Mouse (Mus musculus) cerebellum, adult 2 months (tissue): ENCODE data around the gene Pjvk. TPM values are rescaled to one million over a fixed set of nuclear protein-coding genes. Genes with fewer than 3 reads are reported as not detected.

Experiments
- DNase-seq, 2 experiments: peaks; one replicate each; pipeline ENCODE4 v3.0.0; 2021
- H3K27ac ChIP-seq: fragments of 200-500 bp; 2 replicates; pipeline ENCODE4 v1.5.1; 2012; ENCODE audit warnings: low read length, control low read depth, inconsistent platforms; ENCODE audit not compliant: insufficient read depth
- H3K27me3 ChIP-seq: fragments of 200-500 bp; 2 replicates; pipeline ENCODE4 v1.6.1; 2012; ENCODE audit warnings: inconsistent platforms, mild to moderate bottlenecking, low read length, moderate library complexity; ENCODE audit not compliant: control insufficient read depth, insufficient read depth
- H3K4me1 ChIP-seq: fragments of 200-500 bp; 2 replicates; pipeline ENCODE4 v1.6.1; 2011; ENCODE audit warnings: low read length; ENCODE audit not compliant: control insufficient read depth, insufficient read depth
- H3K4me3 ChIP-seq: fragments of 200-500 bp; replicated peaks from 2 replicates; pipeline ENCODE3; 2011; ENCODE audit warnings: mild to moderate bottlenecking, low read depth, low read length, control low read depth; ENCODE audit not compliant: insufficient read depth
- CTCF ChIP-seq: fragments of 200-500 bp; IDR thresholded peaks from 2 replicates; pipeline ENCODE4 v1.5.1; 2011; ENCODE audit warnings: low read depth, mild to moderate bottlenecking, control low read depth, low read length, moderate library complexity, borderline replicate concordance; ENCODE audit not compliant: insufficient read depth
- POLR2A ChIP-seq: fragments of 200-500 bp; IDR thresholded peaks from 2 replicates; pipeline ENCODE4 v1.6.1; 2011; ENCODE audit warnings: low read length, control low read depth, borderline replicate concordance; ENCODE audit not compliant: insufficient read depth
- WGBS: fragments of 180-500 bp; shearing (Covaris S2); methylation state at CpG from one replicate; pipeline ENCODE4 v1.1.7; 2018; 5-methylcytosine and 5-hydroxymethylcytosine counted together
- polyA plus RNA-seq: library from polyadenylated mRNA; depleted of rRNA; stranded (reverse); fragments of >200 nt; gene quantifications from 2 replicates; pipeline ENCODE4 v1.2.3, GENCODE M21; 2012; rRNA removed

Gene Pjvk
- polyA plus RNA-seq = 0.19 and 0.20 TPM in 2 replicates

DNA sequence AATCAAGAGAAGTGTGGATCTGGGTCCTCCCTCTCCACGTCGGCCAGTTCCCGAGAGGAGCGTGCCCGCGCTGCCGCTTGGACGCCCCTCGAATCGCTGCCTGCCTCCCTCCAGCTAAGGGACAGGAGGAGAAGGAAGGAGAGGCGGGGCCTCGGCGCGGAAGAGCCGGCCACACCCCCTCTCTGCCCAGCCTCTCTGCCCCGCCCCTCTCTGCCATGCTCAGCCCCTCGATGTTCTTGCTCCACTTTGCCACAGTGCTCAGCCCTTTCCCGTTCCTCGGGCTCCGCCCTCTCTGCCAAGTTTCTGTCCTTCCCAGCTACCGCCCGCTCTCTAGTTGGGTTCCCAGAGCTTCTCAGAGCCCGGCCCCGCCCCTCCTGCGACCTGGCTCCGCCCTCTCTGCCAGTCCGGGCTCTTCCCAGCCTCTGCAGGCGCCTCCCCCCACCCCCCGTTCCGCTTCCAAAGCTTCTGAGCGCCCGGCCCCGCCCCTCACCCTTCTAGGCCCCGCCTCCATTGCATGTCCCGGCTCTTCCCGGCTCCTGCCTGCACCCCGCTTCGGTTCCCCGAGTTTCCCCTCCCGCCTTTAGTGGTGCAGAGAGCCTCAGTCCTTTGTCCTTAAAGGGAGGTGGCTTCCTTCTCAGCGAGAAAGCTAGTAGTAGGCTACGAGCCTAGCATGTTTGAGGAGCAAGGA is at the start of gene Pjvk, which contains the start of gene Prkra:
TSS of gene Pjvk (plus strand) at position 594 of the 688 bp plus-strand sequence.
TSS of gene Prkra (minus strand) at position 133 of the 688 bp plus-strand sequence.
- H3K4me1 ChIP-seq = no peaks in the 10 kb centered on the region
- WGBS = 1% methylated on average over 42 of the region's 42 CpGs
- H3K4me3 ChIP-seq = peak within 1 kb of the TSS; percentile 80
- DNase-seq = peak; percentile 96 to 97
- TF ChIP-seq CTCF (no peak), POLR2A (peak; percentile 62)
- no peaks in the 10 kb centered on the region for H3K27me3 ChIP-seq
- peak within 1 kb of the TSS; percentile 68 for H3K27ac ChIP-seq

DNA sequence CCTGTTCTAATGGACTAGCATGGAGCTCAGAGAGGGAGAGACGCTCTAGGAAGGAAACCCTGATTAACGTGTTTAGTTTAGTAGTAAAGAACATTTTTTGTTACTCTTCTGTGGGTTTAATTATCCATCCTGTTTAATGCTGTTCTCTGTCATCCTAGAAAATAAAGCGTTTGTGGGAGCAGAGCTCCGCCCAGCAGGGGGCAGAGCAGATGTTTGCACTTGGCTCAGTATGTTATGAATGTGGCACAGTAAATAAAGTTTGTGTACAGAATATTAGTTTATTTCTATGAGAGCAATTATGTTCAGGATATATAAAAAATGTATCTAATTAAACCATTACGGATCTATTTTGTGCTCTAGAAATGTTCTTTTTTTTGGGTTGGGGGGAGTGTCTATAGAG is 49.1 kb upstream of the Pjvk start:
- H3K27ac ChIP-seq = no peak overlapping the region
- 52% methylated on average over 5 of the region's 5 CpGs for WGBS

GRCm38 (mm10) chr2:76602256-76602655 is 46.0 kb upstream of the Pjvk start:
- WGBS = 32% methylated on average over 1 of the region's 1 CpGs
- TF ChIP-seq CTCF (no peak), POLR2A (no peak)
- Histone ChIP-seq H3K4me1 (no peaks in the 10 kb centered on the region), H3K27ac (no peak overlapping the region), H3K27me3 (no peaks in the 10 kb centered on the region), H3K4me3 (no peak overlapping the region)
- peak in 1 of 2 experiments; percentile 10 for DNase-seq

More for the DNA sequence above, 49.1 kb upstream of the Pjvk start:
- Histone ChIP-seq H3K4me1 (no peaks in the 10 kb centered on the region), H3K27me3 (no peaks in the 10 kb centered on the region), H3K4me3 (no peak overlapping the region)
- DNase-seq = no peak
- TF ChIP-seq CTCF = no peak
- TF ChIP-seq POLR2A = no peak

DNA sequence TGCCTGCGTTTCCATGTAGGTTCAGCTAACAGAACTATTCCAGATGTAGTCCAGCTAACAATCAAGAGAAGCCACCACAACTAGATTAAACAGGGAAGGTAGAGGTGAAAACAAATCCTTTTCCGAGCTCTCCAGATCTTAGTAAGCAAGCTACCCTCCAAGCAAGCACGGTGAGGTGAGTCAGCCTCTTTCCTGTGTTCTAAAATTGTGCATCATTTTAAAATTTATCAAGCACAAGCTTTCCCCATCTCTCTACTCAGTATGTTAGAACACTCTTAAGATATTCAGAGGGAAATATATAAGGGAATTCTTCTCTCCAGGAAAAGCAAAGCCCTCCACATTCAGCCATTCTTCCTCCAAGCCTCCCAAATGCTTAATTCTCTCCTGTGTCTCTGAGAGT is 41.6 kb upstream of the Pjvk start:
- 92% methylated on average over 3 of the region's 3 CpGs for whole genome bisulfite sequencing
- TF ChIP-seq POLR2A = no peak
- TF ChIP-seq CTCF = no peak
- no peaks in the 10 kb centered on the region for H3K4me1 ChIP-seq
- no peak overlapping the region for H3K27ac ChIP-seq
- DNase-seq = no peak
- no peaks in the 10 kb centered on the region for H3K27me3 ChIP-seq
- no peak overlapping the region for H3K4me3 ChIP-seq

DNA sequence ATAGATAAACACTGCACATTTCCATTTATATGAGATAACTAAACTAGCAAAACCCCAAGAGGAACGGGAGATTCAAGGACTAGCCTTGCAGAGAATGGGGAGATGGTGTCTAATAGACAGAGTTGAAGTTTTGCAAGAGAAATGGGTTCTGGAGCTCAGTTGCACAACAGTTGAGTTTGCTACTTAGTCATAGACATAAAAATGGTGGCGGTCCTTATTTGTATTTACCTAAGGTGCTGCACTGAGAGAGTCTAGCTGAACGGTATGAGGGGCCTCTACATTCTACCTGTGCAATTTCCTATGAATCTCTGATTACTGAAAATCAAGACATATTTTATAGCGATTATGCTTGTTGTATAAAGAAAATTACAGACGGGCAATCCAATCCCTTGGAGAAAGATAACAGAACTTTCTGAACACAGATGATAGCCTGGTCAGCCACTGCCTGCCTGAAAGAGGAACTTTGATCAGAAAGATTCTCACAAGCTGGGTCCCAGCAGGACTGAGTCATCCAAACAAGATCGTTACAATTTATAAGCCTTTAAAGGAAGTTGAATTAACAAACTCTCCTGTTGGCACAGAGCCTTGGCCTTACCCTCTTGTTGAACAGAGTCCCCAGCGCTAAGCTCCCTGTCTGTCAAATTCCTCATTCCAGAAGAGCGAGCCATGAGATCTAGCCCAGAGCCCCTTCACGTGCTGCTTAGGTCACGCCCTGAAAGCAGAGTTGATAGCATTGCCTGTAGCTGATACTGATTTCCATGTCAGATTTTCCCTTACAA is 37.8 kb upstream of the Pjvk start:
- no peak overlapping the region for H3K4me3 ChIP-seq
- DNase-seq = no peak
- 70% methylated on average over 10 of the region's 10 CpGs for WGBS
- TF ChIP-seq CTCF (no peak), POLR2A (no peak)
- no peaks in the 10 kb centered on the region for H3K27me3 ChIP-seq
- no peak overlapping the region for H3K27ac ChIP-seq
- H3K4me1 ChIP-seq = no peaks in the 10 kb centered on the region

- H3K27me3 ChIP-seq = no peaks in the 10 kb centered on the region
- no peak overlapping the region for H3K4me3 ChIP-seq
- DNase-seq = no peak
- no peak overlapping the region for H3K27ac ChIP-seq
- TF ChIP-seq POLR2A = no peak
- TF ChIP-seq CTCF = no peak
- WGBS = 54% methylated on average over 3 of the region's 3 CpGs
- H3K4me1 ChIP-seq = no peaks in the 10 kb centered on the region
Measured at GRCm38 (mm10) chr2:76611996-76612395, 36.3 kb upstream of the Pjvk start.

DNA sequence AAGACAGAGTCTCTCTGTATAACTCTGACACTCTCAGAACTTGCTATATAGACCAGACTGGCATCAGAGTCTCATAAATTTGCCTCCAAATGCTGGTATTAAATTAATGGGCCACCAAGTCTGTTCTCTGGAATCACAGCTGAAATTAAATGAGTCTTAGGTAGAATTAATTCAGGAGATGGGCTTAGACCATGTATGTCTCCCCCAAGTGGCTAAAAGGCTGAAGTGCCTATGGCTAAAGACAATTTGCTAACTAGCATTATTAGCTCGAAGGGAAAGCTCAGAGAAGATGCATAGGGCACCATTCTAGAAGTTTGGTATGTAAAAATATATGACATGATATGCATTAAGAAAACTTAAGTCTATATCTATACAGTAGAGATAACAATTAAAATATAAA is 30.2 kb upstream of the Pjvk start:
- Histone ChIP-seq H3K4me3 (no peak overlapping the region), H3K4me1 (no peaks in the 10 kb centered on the region), H3K27ac (no peak overlapping the region), H3K27me3 (no peaks in the 10 kb centered on the region)
- DNase-seq = peak; percentile 23 to 45
- WGBS = 22% methylated on average over 1 of the region's 1 CpGs
- TF ChIP-seq CTCF = peak; percentile 19; the same call in 1 of the 2 replicates
- TF ChIP-seq POLR2A = no peak

DNA sequence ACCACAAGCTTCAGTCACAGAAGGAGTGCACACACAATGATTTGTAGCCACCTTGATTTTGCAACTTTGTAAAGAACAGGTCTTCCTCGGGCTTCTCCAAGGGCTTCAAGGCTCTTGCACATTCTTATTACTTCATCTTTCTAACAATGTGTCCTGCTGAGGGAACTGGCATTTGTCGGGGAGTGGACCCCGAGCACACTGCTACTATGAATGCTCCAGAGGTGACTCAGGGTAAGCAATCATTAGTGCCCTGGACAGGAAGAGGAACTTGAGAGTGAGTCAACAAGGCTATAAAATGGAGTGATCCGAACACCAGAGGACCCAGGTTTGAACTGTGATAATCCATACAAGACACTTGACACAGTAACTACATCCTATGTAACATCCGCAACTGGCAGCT is 28.1 kb upstream of the Pjvk start:
- no peak for DNase-seq
- Histone ChIP-seq H3K27me3 (no peaks in the 10 kb centered on the region), H3K27ac (no peak overlapping the region), H3K4me3 (no peak overlapping the region), H3K4me1 (no peaks in the 10 kb centered on the region)
- WGBS = 90% methylated on average over 5 of the region's 5 CpGs
- no peak for TF ChIP-seq POLR2A
- no peak for TF ChIP-seq CTCF
